Mouse (Mus musculus): ENCODE data around the gene Mrpl24. TPM values are rescaled to one million over a fixed set of nuclear protein-coding genes. Genes with fewer than 3 reads are reported as not detected.

Mrpl24 gene
- total and polyA plus RNA-seq, 3 experiments, result 123 to 176 (median 166) TPM

- Histone ChIP-seq H3K27ac (ENCODE audit: insufficient read depth, low read depth) (peak overlapping the region; percentile 29), H3K27me3 (replicated peaks) (no peaks in the 10 kb centered on the region), H3K4me1 (ENCODE audit: control insufficient read depth in 1 of 2, insufficient read depth in 2 of 2) (peaks cover 7 to 39% of the 10 kb centered on the region in 2 experiments), H3K36me3 (replicated peaks in 1 of 2; ENCODE audit: control insufficient read depth in 1 of 2, insufficient read depth in 1 of 2, low read length in 1 of 2) (peaks cover 48 to 64% of the 10 kb centered on the region in 2 experiments), H3K4me3 (replicated peaks in 1 of 3; ENCODE audit: low read depth in 2 of 3, low read length in 2 of 3, poor library complexity in 1 of 3) (peak overlapping the region; percentile 86 to 93 (median 90)), H3K9ac (ENCODE audit: insufficient read depth, low read depth) (peak overlapping the region; percentile 66), H3K9me3 (replicated peaks; ENCODE audit: low read length) (no peaks in the 10 kb centered on the region), H3K4me2 (ENCODE audit: insufficient read depth, low read depth, poor library complexity, severe bottlenecking) (peak overlapping the region; percentile 100), H3K79me2 (replicated peaks; ENCODE audit: control insufficient read depth, extremely low read depth, insufficient read depth, poor library complexity, severe bottlenecking) (peaks cover 55% of the 10 kb centered on the region)
- TF ChIP-seq RCOR1 (conservative IDR thresholded peaks at IDR 0.05; ENCODE audit: low read depth, low read length) (no peak), BHLHE40 (IDR thresholded peaks at IDR 0.05; ENCODE audit: low read depth, low read length) (no peak), MAFK (IDR thresholded peaks at IDR 0.05; ENCODE audit: insufficient replicate concordance, low read length) (no peak), USF1 (IDR thresholded peaks at IDR 0.05; ENCODE audit: low read depth, low read length) (no peak), NELFE (IDR thresholded peaks at IDR 0.05; ENCODE audit: low read depth, low read length) (no peak), HCFC1 (IDR thresholded peaks at IDR 0.05; ENCODE audit: low read depth, low read length) (no peak), MAZ (IDR thresholded peaks at IDR 0.05; ENCODE audit: low read depth, low read length) (no peak), CHD1 (IDR thresholded peaks at IDR 0.05; ENCODE audit: low read depth, low read length) (no peak), KAT2A (IDR thresholded peaks at IDR 0.05; ENCODE audit: insufficient replicate concordance, low read length) (no peak), MYC (IDR thresholded peaks at IDR 0.05; ENCODE audit: low read depth, low read length) (no peak), GABPA (IDR thresholded peaks at IDR 0.05; ENCODE audit: insufficient replicate concordance, low read depth, low read length) (no peak), PAX5 (IDR thresholded peaks at IDR 0.05; ENCODE audit: low read length) (no peak), TCF12 (IDR thresholded peaks at IDR 0.05; ENCODE audit: low read depth, low read length) (no peak), MXI1 (IDR thresholded peaks at IDR 0.05; ENCODE audit: low read depth, low read length) (no peak)
- no peak for DNase-seq (ENCODE audit: extremely low read depth)
- dilution Hi-C loops (cut with MboI; ENCODE audit: extremely low pct_ligation_motif_present, extremely low pct_unique_long_range_greater_than_20kb, low sequenced_read_pairs) (no loop called here), in situ Hi-C loops (cut with MboI; ENCODE audit: low pct_ligation_motif_present, low pct_unique_long_range_greater_than_20kb, low sequenced_read_pairs) (no loop called here)
Measured at GRCm38 (mm10) chr3:87929341-87930077, 10.2 kb downstream of the Mrpl24 start.

GRCm38 (mm10) chr3:87930078-87930795, 10.9 kb downstream of the Mrpl24 start, which contains the start of the genes Isg20l2 and Rrnad1:
Isg20l2 (plus strand) TSS chr3:87930314.
Rrnad1 (minus strand) TSS chr3:87930717.
- in situ Hi-C loops (cut with MboI; ENCODE audit: low pct_ligation_motif_present, low pct_unique_long_range_greater_than_20kb, low sequenced_read_pairs) (no loop called here), dilution Hi-C loops (cut with MboI; ENCODE audit: extremely low pct_ligation_motif_present, extremely low pct_unique_long_range_greater_than_20kb, low sequenced_read_pairs) (no loop called here)
- peak; percentile 97 for DNase-seq (ENCODE audit: extremely low read depth)
- H3K36me3 ChIP-seq (replicated peaks in 1 of 2; ENCODE audit: control insufficient read depth in 1 of 2, insufficient read depth in 1 of 2, low read length in 1 of 2), result peaks cover 44 to 62% of the 10 kb centered on the region in 2 experiments
- peaks cover 62% of the 10 kb centered on the region for H3K79me2 ChIP-seq (replicated peaks; ENCODE audit: control insufficient read depth, extremely low read depth, insufficient read depth, poor library complexity, severe bottlenecking)
- peak within 1 kb of the TSS; percentile 50 for H3K27ac ChIP-seq (ENCODE audit: insufficient read depth, low read depth)
- H3K4me3 ChIP-seq (replicated peaks in 1 of 3; ENCODE audit: low read depth in 2 of 3, low read length in 2 of 3, poor library complexity in 1 of 3), result peak within 1 kb of the TSS; percentile 90 to 93 (median 90)
- H3K27me3 ChIP-seq (replicated peaks), result no peaks in the 10 kb centered on the region
- peaks cover 10 to 45% of the 10 kb centered on the region in 2 experiments for H3K4me1 ChIP-seq (ENCODE audit: control insufficient read depth in 1 of 2, insufficient read depth in 2 of 2)
- peak within 1 kb of the TSS; percentile 86 for H3K9ac ChIP-seq (ENCODE audit: insufficient read depth, low read depth)
- no peaks in the 10 kb centered on the region for H3K9me3 ChIP-seq (replicated peaks; ENCODE audit: low read length)
- H3K4me2 ChIP-seq (ENCODE audit: insufficient read depth, low read depth, poor library complexity, severe bottlenecking), result peak within 1 kb of the TSS; percentile 100
- TF ChIP-seq USF1 (IDR thresholded peaks at IDR 0.05; ENCODE audit: low read depth, low read length), result no peak
- no peak for TF ChIP-seq JUND (conservative IDR thresholded peaks at IDR 0.05; ENCODE audit: low read depth, low read length)
- no peak; the same call in 1 of the 2 replicates for TF ChIP-seq ETS1 (conservative IDR thresholded peaks at IDR 0.05; ENCODE audit: low read depth, low read length)
- peak; percentile 48 to 74; a peak in 3 of 4 replicates for TF ChIP-seq CTCF (conservative IDR thresholded peaks at IDR 0.05 in 1 of 2, IDR thresholded peaks at IDR 0.05 in 1 of 2; ENCODE audit: low read depth in 2 of 2, low read length in 2 of 2)
- TF ChIP-seq SIN3A (IDR thresholded peaks at IDR 0.05; ENCODE audit: low read length), result peak; percentile 57
- TF ChIP-seq USF2 (conservative IDR thresholded peaks at IDR 0.05; ENCODE audit: low read depth, low read length), result no peak
- TF ChIP-seq ELF1 (IDR thresholded peaks at IDR 0.05; ENCODE audit: low read depth, low read length), result peak; percentile 90
- TF ChIP-seq PAX5 (IDR thresholded peaks at IDR 0.05; ENCODE audit: low read length), result no peak
- no peak for TF ChIP-seq ZMIZ1 (IDR thresholded peaks at IDR 0.05; ENCODE audit: low read depth, low read length)
- 0 out of 2 replicates have a peak, but pooled peaks have one; percentile 16 for TF ChIP-seq E2F4 (IDR thresholded peaks at IDR 0.05; ENCODE audit: insufficient replicate concordance, low read depth, low read length)
- TF ChIP-seq IRF4 (IDR thresholded peaks at IDR 0.05; ENCODE audit: low read depth, low read length), result peak; percentile 74
- TF ChIP-seq NRF1 (IDR thresholded peaks at IDR 0.05; ENCODE audit: low read depth, low read length), result peak; percentile 84
- TF ChIP-seq MXI1 (IDR thresholded peaks at IDR 0.05; ENCODE audit: low read depth, low read length), result peak; percentile 73; the same call in 1 of the 2 replicates
- peak; percentile 33 for TF ChIP-seq RAD21 (IDR thresholded peaks at IDR 0.05; ENCODE audit: low read depth, low read length)
- TF ChIP-seq TCF12 (IDR thresholded peaks at IDR 0.05; ENCODE audit: low read depth, low read length), result peak; percentile 33; the same call in 1 of the 2 replicates
- peak; percentile 82 for TF ChIP-seq MAX (IDR thresholded peaks at IDR 0.05; ENCODE audit: low read length)
- TF ChIP-seq KAT2A (IDR thresholded peaks at IDR 0.05; ENCODE audit: insufficient replicate concordance, low read length), result peak; percentile 75; the same call in 1 of the 2 replicates
- no peak for TF ChIP-seq MAFK (IDR thresholded peaks at IDR 0.05; ENCODE audit: insufficient replicate concordance, low read length)
- no peak for TF ChIP-seq ZC3H11A (IDR thresholded peaks at IDR 0.05; ENCODE audit: low read depth, low read length)
- TF ChIP-seq GABPA (IDR thresholded peaks at IDR 0.05; ENCODE audit: insufficient replicate concordance, low read depth, low read length), result peak; percentile 78
